Comparison of ENCODE assay signal across 25 mouse cellular contexts in the genomic region with DNA sequence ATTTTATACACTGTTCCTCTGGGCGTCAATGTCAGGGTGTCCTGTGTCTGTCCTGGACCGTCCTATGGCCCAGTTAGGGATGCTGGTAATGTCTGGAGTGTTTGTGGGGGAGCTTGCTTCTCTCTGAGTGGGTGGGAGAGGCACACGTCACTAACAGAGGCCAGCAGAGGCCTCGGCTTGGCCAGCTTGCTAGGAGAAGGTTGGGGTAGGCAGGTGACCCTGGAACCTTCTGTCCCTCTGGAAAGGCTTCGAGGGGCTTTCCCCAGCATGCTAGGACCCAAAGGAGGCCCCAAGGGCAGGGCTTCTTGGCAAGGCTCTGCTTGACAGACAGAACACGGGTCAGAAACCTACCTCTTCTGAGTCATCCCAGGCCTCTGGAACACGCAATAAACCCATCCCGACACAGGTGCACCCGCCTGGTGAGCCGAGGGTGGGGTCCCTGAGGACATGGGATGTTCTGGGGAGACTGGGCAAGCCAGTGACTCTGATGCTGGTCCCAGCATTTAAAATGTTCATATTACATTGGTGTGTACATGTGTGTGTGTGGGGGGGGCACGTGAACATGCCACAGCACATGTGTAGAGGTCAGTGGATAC. TPM values are rescaled to one million over a fixed set of nuclear protein-coding genes. Genes with fewer than 3 reads are reported as not detected.
DNase-seq lines count a peak whose midpoint lies in the region; ATAC-seq and TF ChIP-seq lines count a peak whose summit lies in the region.
"Had no signal": no experiment of that assay in that cellular context is flagged by ENCODE, and none has a peak within 500 bp of the region (broad histone marks: within the 10 kb centered on the region; RNA-seq: fewer than 3 reads in every experiment).

No protein-coding gene starts in this region.

- peaks cover 42% of the 10 kb centered on the region for H3K27me3 ChIP-seq in heart, embryonic 10.5 days (ENCODE audit: insufficient read depth, poor library complexity, severe bottlenecking)
- H3K27me3 ChIP-seq in heart, embryonic 16.5 days (ENCODE audit: control insufficient read depth, insufficient read depth, low read length) = 0 out of 2 replicates have a peak, but pooled peaks cover 7% of the 10 kb centered on the region
- H3K27me3 ChIP-seq in stomach, embryonic 16.5 days (ENCODE audit: control insufficient read depth, insufficient read depth, low read length) = peaks cover 13% of the 10 kb centered on the region
- peaks cover 17% of the 10 kb centered on the region for H3K27me3 ChIP-seq in midbrain, postnatal 0 days (ENCODE audit: insufficient read depth, low read length)
- H3K27me3 ChIP-seq in cerebellum, adult 2 months (ENCODE audit: control insufficient read depth, insufficient read depth, low read length) = no peaks in the 10 kb centered on the region

- 54% methylated on average over 11 of the region's 11 CpGs for WGBS in heart, embryonic 10.5 days
- WGBS in heart, embryonic 16.5 days = 42% methylated on average over 11 of the region's 11 CpGs
- 67% methylated on average over 11 of the region's 11 CpGs for WGBS in stomach, embryonic 16.5 days
- 63% methylated on average over 11 of the region's 11 CpGs for WGBS in midbrain, postnatal 0 days
- 68% methylated on average over 11 of the region's 11 CpGs for WGBS in cerebellum, adult 2 months

- H3K36me3 ChIP-seq in heart, embryonic 10.5 days = peaks cover 4% of the 10 kb centered on the region; the same call in 1 of the 2 replicates
- H3K36me3 ChIP-seq in heart, embryonic 16.5 days (ENCODE audit: control insufficient read depth, insufficient read depth) = no peaks in the 10 kb centered on the region
- no peaks in the 10 kb centered on the region for H3K36me3 ChIP-seq in stomach, embryonic 16.5 days (ENCODE audit: control insufficient read depth, insufficient read depth, low read length)
- H3K36me3 ChIP-seq in midbrain, postnatal 0 days (ENCODE audit: insufficient read depth, low read length) = no peaks in the 10 kb centered on the region
- H3K36me3 ChIP-seq: forebrain, embryonic 12.5 days; neural tube, embryonic 15.5 days had no signal

- no peak for TF ChIP-seq POLR2A in cerebellum, adult 2 months (IDR thresholded peaks at IDR 0.05; ENCODE audit: borderline replicate concordance, insufficient read depth, low read length)

- peak overlapping the region; percentile 60 for H3K4me3 ChIP-seq in heart, embryonic 10.5 days
- peak overlapping the region; percentile 61 for H3K4me3 ChIP-seq in heart, embryonic 16.5 days (ENCODE audit: low read length)
- no peak overlapping the region for H3K4me3 ChIP-seq in stomach, embryonic 16.5 days (replicated peaks; ENCODE audit: low read length)
- H3K4me3 ChIP-seq in midbrain, postnatal 0 days (ENCODE audit: low read depth, low read length) = no peak overlapping the region
- no peak overlapping the region for H3K4me3 ChIP-seq in cerebellum, adult 2 months (replicated peaks; ENCODE audit: insufficient read depth, low read depth, low read length)
- H3K4me3 ChIP-seq: forebrain, embryonic 12.5 days; layer of hippocampus, adult 2 months; megakaryocyte, embryonic 14.5 days; neural tube, embryonic 15.5 days had no signal

- H3K9me3 ChIP-seq in heart, embryonic 10.5 days = no peaks in the 10 kb centered on the region
- H3K9me3 ChIP-seq in heart, embryonic 16.5 days (replicated peaks; ENCODE audit: control insufficient read depth, low read length) = no peaks in the 10 kb centered on the region
- H3K9me3 ChIP-seq in stomach, embryonic 16.5 days (replicated peaks; ENCODE audit: control insufficient read depth, low read length) = no peaks in the 10 kb centered on the region
- no peaks in the 10 kb centered on the region for H3K9me3 ChIP-seq in midbrain, postnatal 0 days (ENCODE audit: low read length)
- H3K9me3 ChIP-seq: forebrain, embryonic 12.5 days; megakaryocyte, embryonic 14.5 days; neural tube, embryonic 15.5 days had no signal

- no peak for ATAC-seq in heart, embryonic 16.5 days (replicated peaks; ENCODE audit: extremely low read depth, insufficient read depth, low FRiP score)
- no peak for ATAC-seq in stomach, embryonic 16.5 days (ENCODE audit: insufficient read depth, low FRiP score)
- no peak for ATAC-seq in midbrain, postnatal 0 days (ENCODE audit: low FRiP score)
- ATAC-seq: inflammation-experienced regulatory T-cells, adult 6 months had no signal

- H3K9ac ChIP-seq in heart, embryonic 16.5 days (ENCODE audit: low read length) = peak overlapping the region; percentile 86
- H3K9ac ChIP-seq in stomach, embryonic 16.5 days (ENCODE audit: low read length) = no peak overlapping the region
- no peak overlapping the region for H3K9ac ChIP-seq in midbrain, postnatal 0 days (replicated peaks; ENCODE audit: low read length, poor library complexity, severe bottlenecking)
- H3K9ac ChIP-seq: forebrain, embryonic 12.5 days; neural tube, embryonic 15.5 days had no signal

- H3K27ac ChIP-seq in heart, embryonic 10.5 days = peak overlapping the region; percentile 97
- H3K27ac ChIP-seq in heart, embryonic 16.5 days (ENCODE audit: low read length) = peak overlapping the region; percentile 100
- 0 out of 2 replicates have a peak overlapping the region, but pooled peaks have one; percentile 24 for H3K27ac ChIP-seq in stomach, embryonic 16.5 days (ENCODE audit: low read length)
- H3K27ac ChIP-seq in midbrain, postnatal 0 days (ENCODE audit: low read depth, low read length) = no peak overlapping the region
- H3K27ac ChIP-seq in cerebellum, adult 2 months (ENCODE audit: insufficient read depth, low read length) = no peak overlapping the region
- H3K27ac ChIP-seq: forebrain, embryonic 12.5 days; layer of hippocampus, adult 2 months; neural tube, embryonic 15.5 days had no signal

- H3K4me1 ChIP-seq in heart, embryonic 10.5 days = peaks cover 72% of the 10 kb centered on the region
- H3K4me1 ChIP-seq in heart, embryonic 16.5 days (ENCODE audit: control insufficient read depth, insufficient read depth, low read length) = peaks cover 43% of the 10 kb centered on the region
- peaks cover 24% of the 10 kb centered on the region for H3K4me1 ChIP-seq in stomach, embryonic 16.5 days (ENCODE audit: control insufficient read depth, insufficient read depth, low read length)
- peaks cover 4% of the 10 kb centered on the region for H3K4me1 ChIP-seq in midbrain, postnatal 0 days (ENCODE audit: insufficient read depth, low read length)
- H3K4me1 ChIP-seq in cerebellum, adult 2 months (ENCODE audit: control insufficient read depth, insufficient read depth, low read length) = peaks cover 5% of the 10 kb centered on the region

- H3K4me2 ChIP-seq in heart, embryonic 16.5 days (ENCODE audit: low read depth, low read length) = peak overlapping the region; percentile 77
- H3K4me2 ChIP-seq in stomach, embryonic 16.5 days (ENCODE audit: low read depth, low read length) = no peak overlapping the region
- H3K4me2 ChIP-seq in midbrain, postnatal 0 days (ENCODE audit: low read depth, low read length, poor library complexity, severe bottlenecking) = no peak overlapping the region
- H3K4me2 ChIP-seq: forebrain, embryonic 12.5 days; neural tube, embryonic 15.5 days had no signal

- DNase-seq in gastrocnemius, postnatal 25 days = peak; percentile 50
- DNase-seq in gastrocnemius, adult 8-10 months (ENCODE audit: low spot score in 2 of 2) = no peak
- DNase-seq in heart, embryonic 10.5 days (ENCODE audit: low spot score) = no peak
- no peak for DNase-seq in midbrain, postnatal 0 days (ENCODE audit: low spot score)
- DNase-seq in cerebellum, adult 2 months = no peak
- DNase-seq: adrenal gland, postnatal 25 days; cerebellum, adult 11 months; kidney, adult 8-10 months; kidney, postnatal 14 days; lung, adult 18-20 months; lung, postnatal 14 days; midbrain, embryonic 14.5 days; right cerebral cortex, postnatal 25 days; thymus, postnatal 4 days had no signal

- no peak for TF ChIP-seq CTCF in midbrain, postnatal 0 days (IDR thresholded peaks at IDR 0.05)
- no peak for TF ChIP-seq CTCF in cerebellum, adult 2 months (IDR thresholded peaks at IDR 0.05; ENCODE audit: borderline replicate concordance, insufficient read depth, low read depth, low read length)

RNA-seq across cellular contexts. Expression of gene Nmrk2, which starts 5.3 kb away (rescaled TPM):
- 10 to 100 TPM; 41.1 to 57.7 TPM for total RNA-seq in gastrocnemius, postnatal 25 days (2021)
- 100 to 1,000 TPM in 1 of 4 experiments, 10 to 100 TPM in 3; 15.3 to 106 (median 44.7) TPM for total RNA-seq in gastrocnemius, adult 8-10 months (2022)
- polyA plus RNA-seq in heart, embryonic 10.5 days (2016; fragmentation: Nextera tagmentation; extraction: Ambion mirVana) = 2.7 and 3.8 TPM in 2 replicates
- 11.9 and 14.6 TPM in 2 replicates for polyA plus RNA-seq in heart, embryonic 16.5 days (2015; fragmentation: Nextera tagmentation; extraction: Ambion mirVana)
- polyA plus RNA-seq in stomach, embryonic 16.5 days (2015; fragmentation: Nextera tagmentation; extraction: Ambion mirVana) = 0.57 TPM in 1 of 2 replicates, not detected in the other
- total RNA-seq in midbrain, postnatal 0 days (2014; rRNA removed) = not detected in 2 replicates
- polyA plus RNA-seq in midbrain, postnatal 0 days (2015; fragmentation: Nextera tagmentation; extraction: Ambion mirVana) = 0.14 TPM in 1 of 2 replicates, not detected in the other
- polyA plus RNA-seq in cerebellum, adult 2 months (2012; rRNA removed) = 0.16 and 0.33 TPM in 2 replicates
- total RNA-seq: adrenal gland, postnatal 25 days had no signal
- polyA plus RNA-seq: forebrain, embryonic 12.5 days; hindbrain, embryonic 11.5 days; liver, adult 2 months; midbrain, embryonic 14.5 days had no signal

RNA-seq across cellular contexts. Expression of gene 4930442H23Rik, which starts 12.9 kb away (rescaled TPM):
- total RNA-seq in gastrocnemius, postnatal 25 days (2021) = not detected
- not detected for total RNA-seq in gastrocnemius, adult 8-10 months (2022)
- polyA plus RNA-seq in heart, embryonic 10.5 days (2016; fragmentation: Nextera tagmentation; extraction: Ambion mirVana) = not detected in 2 replicates
- polyA plus RNA-seq in heart, embryonic 16.5 days (2015; fragmentation: Nextera tagmentation; extraction: Ambion mirVana) = 0.11 TPM in 2 replicates
- polyA plus RNA-seq in stomach, embryonic 16.5 days (2015; fragmentation: Nextera tagmentation; extraction: Ambion mirVana) = not detected in 2 replicates
- not detected in 2 replicates for total RNA-seq in midbrain, postnatal 0 days (2014; rRNA removed)
- polyA plus RNA-seq in midbrain, postnatal 0 days (2015; fragmentation: Nextera tagmentation; extraction: Ambion mirVana) = not detected in 2 replicates
- polyA plus RNA-seq in cerebellum, adult 2 months (2012; rRNA removed) = not detected in 2 replicates
- total RNA-seq: adrenal gland, postnatal 25 days; gastrocnemius, postnatal 4 days; layer of hippocampus, adult 2 months; left cerebral cortex, postnatal 25 days; liver, adult 2 months had no signal
- polyA plus RNA-seq: forebrain, embryonic 12.5 days; hindbrain, embryonic 11.5 days; inflammation-experienced regulatory T-cells, adult 6 months; liver, adult 2 months; midbrain, embryonic 14.5 days; neural tube, embryonic 15.5 days had no signal

RNA-seq across cellular contexts. Expression of gene Dapk3, which starts 13.8 kb away (rescaled TPM):
- total RNA-seq in gastrocnemius, postnatal 25 days (2021) = 10 to 100 TPM; 22.3 to 22.4 TPM
- 10 to 100 TPM; 25.2 to 31.5 (median 27.3) TPM for total RNA-seq in gastrocnemius, adult 8-10 months (2022)
- 56.3 and 78.7 TPM in 2 replicates for polyA plus RNA-seq in heart, embryonic 10.5 days (2016; fragmentation: Nextera tagmentation; extraction: Ambion mirVana)
- polyA plus RNA-seq in heart, embryonic 16.5 days (2015; fragmentation: Nextera tagmentation; extraction: Ambion mirVana) = 33.9 and 40.2 TPM in 2 replicates
- 30.5 and 32.4 TPM in 2 replicates for polyA plus RNA-seq in stomach, embryonic 16.5 days (2015; fragmentation: Nextera tagmentation; extraction: Ambion mirVana)
- total RNA-seq in midbrain, postnatal 0 days (2014; rRNA removed) = 56.7 and 88.8 TPM in 2 replicates
- 59.1 and 60.9 TPM in 2 replicates for polyA plus RNA-seq in midbrain, postnatal 0 days (2015; fragmentation: Nextera tagmentation; extraction: Ambion mirVana)
- polyA plus RNA-seq in cerebellum, adult 2 months (2012; rRNA removed) = 70.7 and 73.0 TPM in 2 replicates

RNA-seq across cellular contexts. Expression of gene Eef2, which starts 20.1 kb away (rescaled TPM):
- 100 to 1,000 TPM; 838 to 862 TPM for total RNA-seq in gastrocnemius, postnatal 25 days (2021)
- total RNA-seq in gastrocnemius, adult 8-10 months (2022) = 1,000 to 10,000 TPM; 1,293 to 1,550 (median 1,345) TPM
- 447 and 460 TPM in 2 replicates for polyA plus RNA-seq in heart, embryonic 10.5 days (2016; fragmentation: Nextera tagmentation; extraction: Ambion mirVana)
- polyA plus RNA-seq in heart, embryonic 16.5 days (2015; fragmentation: Nextera tagmentation; extraction: Ambion mirVana) = 435 and 443 TPM in 2 replicates
- 533 and 575 TPM in 2 replicates for polyA plus RNA-seq in stomach, embryonic 16.5 days (2015; fragmentation: Nextera tagmentation; extraction: Ambion mirVana)
- total RNA-seq in midbrain, postnatal 0 days (2014; rRNA removed) = 2,062 and 2,304 TPM in 2 replicates
- polyA plus RNA-seq in midbrain, postnatal 0 days (2015; fragmentation: Nextera tagmentation; extraction: Ambion mirVana) = 440 and 459 TPM in 2 replicates
- 1,163 and 1,164 TPM in 2 replicates for polyA plus RNA-seq in cerebellum, adult 2 months (2012; rRNA removed)

RNA-seq across cellular contexts. Expression of gene Pias4, which starts 28.8 kb away (rescaled TPM):
- 10 to 100 TPM; 11.7 to 14.2 TPM for total RNA-seq in gastrocnemius, postnatal 25 days (2021)
- total RNA-seq in gastrocnemius, adult 8-10 months (2022) = 10 to 100 TPM; 14.0 to 19.0 (median 16.2) TPM
- polyA plus RNA-seq in heart, embryonic 10.5 days (2016; fragmentation: Nextera tagmentation; extraction: Ambion mirVana) = 53.5 and 62.2 TPM in 2 replicates
- 34.7 and 37.5 TPM in 2 replicates for polyA plus RNA-seq in heart, embryonic 16.5 days (2015; fragmentation: Nextera tagmentation; extraction: Ambion mirVana)
- 34.8 and 35.8 TPM in 2 replicates for polyA plus RNA-seq in stomach, embryonic 16.5 days (2015; fragmentation: Nextera tagmentation; extraction: Ambion mirVana)
- total RNA-seq in midbrain, postnatal 0 days (2014; rRNA removed) = 31.2 and 38.0 TPM in 2 replicates
- 30.1 and 31.3 TPM in 2 replicates for polyA plus RNA-seq in midbrain, postnatal 0 days (2015; fragmentation: Nextera tagmentation; extraction: Ambion mirVana)
- polyA plus RNA-seq in cerebellum, adult 2 months (2012; rRNA removed) = 34.8 and 36.0 TPM in 2 replicates

Comparison
In these comparisons a context has a peak if more than half of its experiments do, and no peak if none do; other contexts are left out.
1. H3K27ac ChIP-seq: peak in heart, embryonic 10.5 days (single experiment), heart, embryonic 16.5 days (single experiment) and stomach, embryonic 16.5 days (single experiment); none in midbrain, postnatal 0 days (single experiment) and cerebellum, adult 2 months (single experiment).
2. H3K4me3 ChIP-seq: peak in heart, embryonic 10.5 days (single experiment) and heart, embryonic 16.5 days (single experiment); none in stomach, embryonic 16.5 days (single experiment), midbrain, postnatal 0 days (single experiment) and cerebellum, adult 2 months (single experiment).